ENCODE assay signal across 14 mouse cellular contexts in genomic region chr17:48975055-48975454, GRCm38 (mm10). TPM values are rescaled to one million over a fixed set of nuclear protein-coding genes. Genes with fewer than 3 reads are reported as not detected.
DNase-seq lines count a peak whose midpoint lies in the region; ATAC-seq and TF ChIP-seq lines count a peak whose summit lies in the region.
"Had no signal": no experiment of that assay in that cellular context is flagged by ENCODE, and none has a peak within 500 bp of the region (broad histone marks: within the 10 kb centered on the region; RNA-seq: fewer than 3 reads in every experiment).

No protein-coding gene starts in this region.

- ATAC-seq in hindbrain, embryonic 14.5 days (ENCODE audit: low FRiP score), result no peak
- ATAC-seq in hindbrain, postnatal 0 days, result no peak
- ATAC-seq in neural tube, embryonic 13.5 days (ENCODE audit: low read depth), result no peak
- ATAC-seq in limb, embryonic 15.5 days (ENCODE audit: insufficient number of reproducible peaks, low FRiP score, low TSS enrichment, low read depth), result peak; percentile 52; the same call in 1 of the 2 replicates
- ATAC-seq in CD4-positive, CD25-positive, alpha-beta regulatory T cell, adult 4 months, result no peak
- ATAC-seq: activated CD4-positive, CD25-positive, alpha-beta regulatory T cell, adult 4 months had no signal

- H3K9me3 ChIP-seq in hindbrain, embryonic 14.5 days (ENCODE audit: control insufficient read depth, low read length), result no peaks in the 10 kb centered on the region
- H3K9me3 ChIP-seq in hindbrain, postnatal 0 days (ENCODE audit: low read length), result no peaks in the 10 kb centered on the region
- H3K9me3 ChIP-seq in neural tube, embryonic 13.5 days, result no peaks in the 10 kb centered on the region
- H3K9me3 ChIP-seq in limb, embryonic 15.5 days, result no peaks in the 10 kb centered on the region
- H3K9me3 ChIP-seq: neural tube, embryonic 12.5 days had no signal

- 0 out of 2 replicates have a peak overlapping the region, but pooled peaks have one; percentile 5 for H3K9ac ChIP-seq in hindbrain, embryonic 14.5 days
- no peak overlapping the region for H3K9ac ChIP-seq in hindbrain, postnatal 0 days (replicated peaks; ENCODE audit: low read length)
- no peak overlapping the region for H3K9ac ChIP-seq in neural tube, embryonic 13.5 days
- no peak overlapping the region for H3K9ac ChIP-seq in limb, embryonic 15.5 days
- H3K9ac ChIP-seq: neural tube, embryonic 12.5 days had no signal

- no peaks in the 10 kb centered on the region for H3K36me3 ChIP-seq in hindbrain, embryonic 14.5 days (replicated peaks; ENCODE audit: control insufficient read depth, insufficient read depth)
- H3K36me3 ChIP-seq in hindbrain, postnatal 0 days (ENCODE audit: insufficient read depth, low read length), result no peaks in the 10 kb centered on the region
- H3K36me3 ChIP-seq in neural tube, embryonic 13.5 days, result no peaks in the 10 kb centered on the region
- H3K36me3 ChIP-seq in limb, embryonic 15.5 days, result no peaks in the 10 kb centered on the region
- H3K36me3 ChIP-seq: G1E; neural tube, embryonic 12.5 days had no signal

- WGBS in hindbrain, embryonic 14.5 days, result 62% methylated on average over 4 of the region's 4 CpGs
- WGBS in hindbrain, postnatal 0 days, result 31% methylated on average over 4 of the region's 4 CpGs
- WGBS in neural tube, embryonic 13.5 days, result 74% methylated on average over 4 of the region's 4 CpGs
- 20% methylated on average over 4 of the region's 4 CpGs for WGBS in limb, embryonic 15.5 days

- no peak for TF ChIP-seq CTCF in hindbrain, postnatal 0 days (IDR thresholded peaks at IDR 0.05; ENCODE audit: low read depth)

- H3K4me3 ChIP-seq in hindbrain, embryonic 14.5 days (replicated peaks; ENCODE audit: low read length), result no peak overlapping the region
- H3K4me3 ChIP-seq in hindbrain, postnatal 0 days (ENCODE audit: low read length), result no peak overlapping the region
- H3K4me3 ChIP-seq in neural tube, embryonic 13.5 days, result no peak overlapping the region
- H3K4me3 ChIP-seq in limb, embryonic 15.5 days, result no peak overlapping the region
- H3K4me3 ChIP-seq: neural tube, embryonic 12.5 days had no signal

- H3K4me2 ChIP-seq in hindbrain, embryonic 14.5 days (replicated peaks), result no peak overlapping the region
- no peak overlapping the region for H3K4me2 ChIP-seq in hindbrain, postnatal 0 days (ENCODE audit: low read depth, low read length)
- H3K4me2 ChIP-seq in neural tube, embryonic 13.5 days, result no peak overlapping the region
- H3K4me2 ChIP-seq in limb, embryonic 15.5 days, result no peak overlapping the region
- H3K4me2 ChIP-seq: liver, embryonic 11.5 days; neural tube, embryonic 12.5 days had no signal

- DNase-seq in hindbrain, embryonic 14.5 days (ENCODE audit: low spot score), result no peak
- DNase-seq in hindbrain, postnatal 0 days (ENCODE audit: low spot score), result no peak
- no peak for DNase-seq in neural tube, embryonic 10.5 days (ENCODE audit: extremely low spot score, low spot score)
- no peak for DNase-seq in heart, postnatal 14 days
- no peak for DNase-seq in urinary bladder, postnatal 36 days (ENCODE audit: low spot score in 2 of 2)
- DNase-seq: heart, adult 11 months; heart, postnatal 36 days had no signal

- intact Hi-C loops in heart, postnatal 14 days (cut with DNase I), result no loop called here

- H3K27me3 ChIP-seq in hindbrain, embryonic 14.5 days (ENCODE audit: control insufficient read depth, insufficient read depth, low read length), result no peaks in the 10 kb centered on the region
- no peaks in the 10 kb centered on the region for H3K27me3 ChIP-seq in hindbrain, postnatal 0 days (ENCODE audit: insufficient read depth, low read length)
- no peaks in the 10 kb centered on the region for H3K27me3 ChIP-seq in neural tube, embryonic 13.5 days
- H3K27me3 ChIP-seq in limb, embryonic 15.5 days, result no peaks in the 10 kb centered on the region
- H3K27me3 ChIP-seq: neural tube, embryonic 12.5 days had no signal

- H3K4me1 ChIP-seq in hindbrain, embryonic 14.5 days (replicated peaks; ENCODE audit: control insufficient read depth, insufficient read depth, low read length), result peaks cover 35% of the 10 kb centered on the region
- H3K4me1 ChIP-seq in hindbrain, postnatal 0 days (ENCODE audit: insufficient read depth, low read length), result peaks cover 20% of the 10 kb centered on the region
- H3K4me1 ChIP-seq in neural tube, embryonic 13.5 days (replicated peaks), result peaks cover 62% of the 10 kb centered on the region
- peaks cover 33% of the 10 kb centered on the region for H3K4me1 ChIP-seq in limb, embryonic 15.5 days

- peak overlapping the region; percentile 80 for H3K27ac ChIP-seq in hindbrain, embryonic 14.5 days
- H3K27ac ChIP-seq in hindbrain, postnatal 0 days, result no peak overlapping the region; the same call in 1 of the 2 replicates
- H3K27ac ChIP-seq in neural tube, embryonic 13.5 days (replicated peaks), result peak overlapping the region; percentile 43; the same call in 1 of the 2 replicates
- peak overlapping the region; percentile 69 for H3K27ac ChIP-seq in limb, embryonic 15.5 days
- H3K27ac ChIP-seq: neural tube, embryonic 12.5 days had no signal

RNA-seq across cellular contexts. Expression of gene Lrfn2, which starts 42.9 kb away (rescaled TPM):
- polyA plus RNA-seq in hindbrain, embryonic 14.5 days (2014; fragmentation: Nextera tagmentation; extraction: Ambion mirVana), result 7.9 and 8.3 TPM in 2 replicates
- total RNA-seq in hindbrain, postnatal 0 days (2014; rRNA removed), result 26.1 and 28.3 TPM in 2 replicates
- 10.7 and 11.9 TPM in 2 replicates for polyA plus RNA-seq in hindbrain, postnatal 0 days (2015; fragmentation: Nextera tagmentation; extraction: Ambion mirVana)
- 7.7 and 8.2 TPM in 2 replicates for polyA plus RNA-seq in neural tube, embryonic 13.5 days (2015; fragmentation: Nextera tagmentation; extraction: Ambion mirVana)
- polyA plus RNA-seq in limb, embryonic 15.5 days (2015; fragmentation: Nextera tagmentation; extraction: Ambion mirVana), result 0.77 and 1.00 TPM in 2 replicates
- 1 to 10 TPM in 1 of 2 experiments, under 1 TPM in 1; 0.95 to 1.1 TPM for total RNA-seq in heart, postnatal 14 days (2021)
- not detected for polyA plus RNA-seq in CD4-positive, CD25-positive, alpha-beta regulatory T cell, adult 4 months (2017; shearing (Covaris generic))
- polyA plus RNA-seq: activated CD4-positive, CD25-positive, alpha-beta regulatory T cell, adult 4 months; G1E had no signal
